Mouse (Mus musculus) heart, embryonic 16.5 days (tissue): ENCODE results near the gene Kcna1. TPM values are rescaled to one million over a fixed set of nuclear protein-coding genes. Genes with fewer than 3 reads are reported as not detected.

Source experiments
- ATAC-seq: fragments of 200-750 bp; cut with Nextera tagmentation; replicated peaks from 2 replicates; pipeline ENCODE4 v1.8.0; 2017; ENCODE audit warnings: moderate number of reproducible peaks; ENCODE audit not compliant: insufficient read depth, low FRiP score; ENCODE audit errors: extremely low read depth
- H3K27ac ChIP-seq: fragments of 300-500 bp; sonication (generic); 2 replicates; pipeline ENCODE4 v1.5.1; 2014; ENCODE audit warnings: mild to moderate bottlenecking, low read length, control low read depth, moderate library complexity
- H3K27me3 ChIP-seq: fragments of 300-500 bp; sonication (generic); 2 replicates; pipeline ENCODE4 v1.6.1; 2014; ENCODE audit warnings: low read length, mixed read lengths; ENCODE audit not compliant: control insufficient read depth, insufficient read depth
- H3K36me3 ChIP-seq: fragments of 300-500 bp; sonication (generic); 2 replicates; pipeline ENCODE4 v1.6.1; 2014; ENCODE audit not compliant: control insufficient read depth, insufficient read depth
- H3K4me1 ChIP-seq: fragments of 300-500 bp; sonication (generic); 2 replicates; pipeline ENCODE4 v1.6.1; 2014; ENCODE audit warnings: low read length, mixed read lengths; ENCODE audit not compliant: control insufficient read depth, insufficient read depth
- H3K4me2 ChIP-seq: fragments of 300-500 bp; sonication (generic); 2 replicates; pipeline ENCODE4 v1.6.1; 2014; ENCODE audit warnings: low read depth, mild to moderate bottlenecking, control low read depth, low read length
- H3K4me3 ChIP-seq: fragments of 300-500 bp; sonication (generic); 2 replicates; pipeline ENCODE4 v1.5.1; 2014; ENCODE audit warnings: mild to moderate bottlenecking, control low read depth, low read length
- H3K9ac ChIP-seq: fragments of 300-500 bp; sonication (generic); 2 replicates; pipeline ENCODE4 v1.6.1; 2014; ENCODE audit warnings: low read length, control low read depth
- H3K9me3 ChIP-seq: fragments of 300-500 bp; sonication (generic); replicated peaks from 2 replicates; pipeline ENCODE4 v1.6.1; 2016; ENCODE audit warnings: low read length; ENCODE audit not compliant: control insufficient read depth
- WGBS: fragments of 180-500 bp; shearing (Covaris S2); extraction: QIAGEN DNeasy Blood & Tissue Kit; methylation state at CpG from one replicate; pipeline ENCODE4 v1.1.7; 2014; 5-methylcytosine and 5-hydroxymethylcytosine counted together
- polyA plus RNA-seq: library from polyadenylated mRNA; unstranded; fragments of >200 nt; fragmentation: Nextera tagmentation; extraction: Ambion mirVana; gene quantifications from 2 replicates; pipeline ENCODE4 v1.2.1, GENCODE M21; 2015

Gene Kcna1
- polyA plus RNA-seq: 0.26 and 0.37 TPM in 2 replicates

DNA sequence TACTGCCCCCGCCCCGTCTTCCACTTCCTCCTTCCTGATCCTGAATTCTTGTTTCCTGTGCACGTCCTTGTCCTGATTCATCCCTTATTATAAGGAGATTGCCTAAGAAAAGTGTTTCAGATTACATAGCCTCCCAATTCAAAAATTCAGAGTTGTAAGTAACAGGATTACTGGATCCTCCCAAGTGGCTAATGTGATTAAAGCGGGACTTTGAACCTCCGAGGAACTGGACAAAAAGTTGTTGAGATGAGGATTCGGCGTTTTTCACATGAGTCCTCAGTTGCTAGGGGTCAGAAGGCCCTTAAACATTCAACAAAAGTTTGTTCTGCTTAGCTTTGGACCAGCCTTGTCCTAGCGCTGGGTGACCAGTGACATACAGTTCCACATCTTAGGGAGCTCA, at the start of gene Kcna1:
Kcna1 (minus strand) TSS at position 4 of the 400 bp plus-strand sequence.
- Histone ChIP-seq H3K27me3 (peaks cover 64% of the 10 kb centered on the region), H3K36me3 (no peaks in the 10 kb centered on the region), H3K9me3 (no peaks in the 10 kb centered on the region), H3K4me1 (peaks cover 22% of the 10 kb centered on the region), H3K9ac (no peak within 1 kb of the TSS), H3K4me2 (peak within 1 kb of the TSS; percentile 87), H3K27ac (no peak within 1 kb of the TSS), H3K4me3 (peak within 1 kb of the TSS; percentile 55)
- 29% methylated on average over 8 of the region's 8 CpGs for WGBS
- no peak for ATAC-seq

DNA sequence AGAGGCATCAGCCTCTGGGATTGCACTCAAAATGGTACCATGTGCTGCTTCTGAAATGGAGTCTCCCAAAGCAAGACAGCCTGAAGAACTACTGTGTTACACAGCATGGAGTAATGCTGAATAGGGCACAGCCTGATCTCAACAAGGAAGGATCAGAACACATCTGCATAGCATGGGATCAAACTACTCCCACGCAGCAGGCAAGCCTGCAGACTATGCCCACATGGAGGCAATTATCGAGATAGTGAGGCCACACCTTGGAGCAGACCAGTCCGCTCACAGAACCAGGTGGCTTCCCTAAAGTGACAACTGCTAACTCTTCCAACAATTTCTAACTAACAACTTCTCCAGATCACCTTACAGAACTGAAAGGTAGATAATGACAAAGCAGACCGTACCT, 40.9 kb upstream of the Kcna1 start:
- H3K4me1 ChIP-seq: no peaks in the 10 kb centered on the region
- no peaks in the 10 kb centered on the region for H3K27me3 ChIP-seq
- H3K36me3 ChIP-seq: no peaks in the 10 kb centered on the region
- H3K27ac ChIP-seq: no peak overlapping the region
- H3K9ac ChIP-seq: no peak overlapping the region
- no peak overlapping the region for H3K4me2 ChIP-seq
- WGBS: 71% methylated on average over 4 of the region's 4 CpGs
- H3K4me3 ChIP-seq: no peak overlapping the region
- H3K9me3 ChIP-seq: 0 out of 2 replicates have a peak, but pooled peaks cover 3% of the 10 kb centered on the region
- no peak for ATAC-seq

DNA sequence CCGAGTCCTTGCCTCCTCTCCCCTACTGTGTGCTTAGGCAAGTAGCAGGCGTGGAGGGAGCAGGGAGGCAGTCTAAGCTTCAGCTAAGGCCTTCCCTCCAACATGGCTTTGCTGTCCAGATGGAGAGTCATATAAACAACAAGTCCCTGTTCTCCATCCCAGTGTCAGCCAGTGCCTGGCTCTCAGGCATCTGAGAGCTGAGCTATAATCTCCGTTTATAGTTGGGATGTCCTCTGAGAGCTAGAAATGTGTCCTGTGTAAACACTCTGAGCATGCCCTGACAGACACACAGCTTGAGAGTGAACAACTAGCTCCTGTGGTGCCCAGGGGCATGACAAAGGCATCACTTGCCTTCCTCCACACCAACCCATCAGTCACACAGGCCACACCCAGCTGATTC, 39.0 kb upstream of the Kcna1 start:
- Histone ChIP-seq H3K9ac (no peak overlapping the region), H3K27me3 (no peaks in the 10 kb centered on the region), H3K4me3 (no peak overlapping the region), H3K4me2 (no peak overlapping the region), H3K9me3 (no peaks in the 10 kb centered on the region), H3K4me1 (no peaks in the 10 kb centered on the region), H3K27ac (no peak overlapping the region), H3K36me3 (no peaks in the 10 kb centered on the region)
- 55% methylated on average over 3 of the region's 3 CpGs for WGBS
- no peak for ATAC-seq

DNA sequence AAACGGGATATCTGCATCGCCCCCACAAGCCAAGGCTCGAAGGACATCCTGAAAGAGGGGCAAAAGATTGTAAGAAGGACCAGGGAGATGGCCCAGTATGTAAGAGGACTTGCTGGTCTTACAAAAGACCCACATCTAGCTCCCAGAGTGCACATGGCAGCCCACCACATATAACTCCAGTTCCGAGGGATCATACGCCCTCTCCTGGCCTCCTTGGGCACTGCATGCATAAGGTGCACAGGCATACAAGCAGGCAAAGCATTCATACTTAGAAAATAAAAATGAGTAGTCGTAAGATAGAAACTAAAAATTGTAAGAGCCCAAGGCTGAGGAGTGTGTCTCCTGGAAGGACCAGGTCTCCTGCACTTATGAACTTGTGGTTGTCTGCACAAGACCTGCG, 32.8 kb upstream of the Kcna1 start:
- Histone ChIP-seq H3K4me1 (no peaks in the 10 kb centered on the region), H3K9ac (no peak overlapping the region), H3K4me2 (no peak overlapping the region), H3K4me3 (no peak overlapping the region), H3K36me3 (no peaks in the 10 kb centered on the region), H3K27me3 (peaks cover 10% of the 10 kb centered on the region), H3K9me3 (no peaks in the 10 kb centered on the region), H3K27ac (no peak overlapping the region)
- no peak for ATAC-seq
- 69% methylated on average over 7 of the region's 7 CpGs for WGBS

DNA sequence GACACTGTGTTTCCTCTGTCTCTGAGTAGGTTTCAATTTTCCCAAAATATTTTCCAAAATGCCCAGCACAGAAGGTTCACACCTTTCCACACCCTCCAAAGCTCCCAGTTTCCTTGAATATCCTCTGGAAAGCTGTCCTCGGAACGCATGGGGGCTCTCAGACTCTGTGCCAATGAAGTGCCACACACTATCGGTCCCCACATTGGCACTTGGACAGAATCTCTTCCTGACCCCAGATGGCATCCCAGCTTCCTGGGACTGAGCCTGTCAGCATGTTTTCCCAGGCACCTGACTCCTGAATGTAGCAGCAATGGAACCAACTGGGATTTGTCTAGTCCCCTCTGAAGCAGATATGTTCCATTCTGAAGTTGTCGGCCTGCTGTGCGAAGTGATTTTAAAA, 20.8 kb upstream of the Kcna1 start:
- no peak overlapping the region for H3K4me3 ChIP-seq
- no peaks in the 10 kb centered on the region; the same call in none of the 2 replicates for H3K27me3 ChIP-seq
- ATAC-seq: no peak
- no peak overlapping the region for H3K9ac ChIP-seq
- H3K36me3 ChIP-seq: no peaks in the 10 kb centered on the region
- WGBS: 78% methylated on average over 5 of the region's 5 CpGs
- no peaks in the 10 kb centered on the region for H3K9me3 ChIP-seq
- H3K4me1 ChIP-seq: no peaks in the 10 kb centered on the region
- H3K4me2 ChIP-seq: no peak overlapping the region
- H3K27ac ChIP-seq: no peak overlapping the region

DNA sequence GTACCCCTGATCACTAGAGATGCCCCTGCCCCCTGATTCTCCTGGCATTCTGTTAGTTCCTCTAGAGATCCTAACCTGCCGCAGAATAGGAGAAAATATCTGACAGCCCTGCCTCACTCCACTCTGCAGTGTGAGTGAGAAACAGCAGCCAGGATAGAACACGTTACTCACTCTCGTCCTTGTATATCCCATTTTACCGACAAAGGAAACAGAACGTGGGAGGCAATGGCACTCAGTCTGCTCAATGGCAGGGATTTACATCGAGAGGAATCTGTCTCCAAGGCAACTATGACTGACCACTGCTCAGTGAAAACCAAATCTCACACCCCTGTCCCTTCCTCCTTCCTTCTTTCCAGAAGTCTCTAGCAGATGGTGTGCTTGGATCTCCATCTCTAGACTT, 19.9 kb upstream of the Kcna1 start:
- no peak overlapping the region for H3K4me3 ChIP-seq
- WGBS: 60% methylated on average over 6 of the region's 6 CpGs
- no peak overlapping the region for H3K4me2 ChIP-seq
- no peaks in the 10 kb centered on the region for H3K4me1 ChIP-seq
- no peaks in the 10 kb centered on the region for H3K36me3 ChIP-seq
- ATAC-seq: no peak
- H3K27ac ChIP-seq: no peak overlapping the region
- no peaks in the 10 kb centered on the region for H3K9me3 ChIP-seq
- H3K9ac ChIP-seq: no peak overlapping the region
- no peaks in the 10 kb centered on the region; the same call in none of the 2 replicates for H3K27me3 ChIP-seq

DNA sequence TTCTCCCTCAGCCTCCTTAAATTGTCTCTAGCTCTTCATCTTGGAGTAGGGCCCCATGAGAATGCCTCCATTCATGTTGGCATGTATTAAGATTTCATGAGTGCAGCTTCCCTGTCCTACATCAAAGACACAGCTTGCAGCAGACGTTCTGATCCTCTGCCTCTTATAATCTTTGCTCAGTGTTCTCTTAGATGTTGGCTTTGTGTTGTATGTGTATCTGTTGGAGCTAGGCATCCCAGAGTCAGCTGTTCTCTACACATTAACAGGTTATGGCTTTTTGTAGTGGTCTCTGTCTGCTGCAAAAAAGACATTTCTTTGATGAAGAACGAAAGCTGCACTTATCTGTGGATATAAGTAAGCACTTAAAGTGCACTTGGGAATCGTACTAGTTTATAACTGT, 18.4 kb upstream of the Kcna1 start:
- no peaks in the 10 kb centered on the region for H3K36me3 ChIP-seq
- no peak overlapping the region for H3K4me3 ChIP-seq
- H3K4me1 ChIP-seq: no peaks in the 10 kb centered on the region
- H3K4me2 ChIP-seq: no peak overlapping the region
- peaks cover 2% of the 10 kb centered on the region for H3K27me3 ChIP-seq
- WGBS: 61% methylated on average over 3 of the region's 3 CpGs
- H3K9me3 ChIP-seq: no peaks in the 10 kb centered on the region
- H3K27ac ChIP-seq: no peak overlapping the region
- no peak for ATAC-seq
- H3K9ac ChIP-seq: no peak overlapping the region

DNA sequence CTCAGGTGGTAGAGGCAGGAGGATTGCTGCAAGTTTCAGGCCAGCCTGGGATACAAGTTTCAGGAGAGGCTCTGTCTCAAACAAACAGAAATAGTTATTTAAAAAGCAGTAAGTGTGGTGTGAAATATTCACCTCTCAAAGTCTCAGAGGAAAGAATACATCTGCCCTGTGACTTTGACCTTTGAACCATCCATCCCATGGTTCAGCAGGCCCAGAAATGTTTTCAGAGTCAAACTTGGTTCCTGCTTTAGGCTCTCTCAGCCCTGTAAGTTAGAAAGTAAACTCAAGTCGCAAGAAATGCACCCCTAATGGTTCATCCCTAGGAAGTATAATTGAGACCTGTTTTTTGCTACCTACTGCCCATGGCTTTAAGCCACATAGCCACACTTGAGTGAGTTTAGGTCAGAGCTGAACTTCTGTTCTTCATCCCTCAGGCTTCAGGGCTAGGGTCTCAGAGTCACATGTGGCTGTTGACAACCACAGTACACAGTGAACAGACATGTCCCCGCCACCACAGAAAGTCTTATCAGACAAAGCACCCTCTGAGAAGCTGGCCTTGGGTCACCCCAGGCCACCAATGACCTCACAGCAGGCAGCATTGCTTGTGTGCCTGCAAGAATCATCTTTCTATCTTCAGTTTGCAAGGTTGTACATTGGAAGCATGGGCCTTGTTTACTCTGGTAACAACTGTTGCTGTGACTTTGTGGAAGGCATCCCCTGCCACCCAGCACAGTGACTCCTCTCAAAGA, 11.6 kb upstream of the Kcna1 start:
- WGBS: 45% methylated on average over 2 of the region's 2 CpGs

DNA sequence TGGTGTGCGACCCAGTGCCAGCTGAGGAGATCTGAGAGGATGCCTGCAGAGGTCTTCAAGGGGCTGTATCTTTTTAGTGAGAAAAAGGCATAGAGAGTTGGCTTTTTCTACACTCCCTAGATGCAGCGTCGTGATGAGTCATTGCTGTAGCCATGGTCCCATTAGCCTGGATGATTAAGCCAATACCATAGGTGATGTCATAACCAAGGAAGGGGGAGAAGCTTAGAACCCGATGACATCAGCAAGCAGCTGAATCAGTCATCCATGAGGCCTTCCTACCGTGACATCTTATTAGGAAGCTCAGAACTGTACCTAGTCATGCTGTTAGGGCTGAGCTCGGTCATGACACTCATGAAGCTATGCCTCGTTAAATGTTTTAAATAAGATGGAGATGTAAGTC, 7.4 kb upstream of the Kcna1 start:
- WGBS: 88% methylated on average over 7 of the region's 7 CpGs
- Histone ChIP-seq H3K4me2 (no peak overlapping the region), H3K4me1 (no peaks in the 10 kb centered on the region), H3K9ac (no peak overlapping the region), H3K27ac (no peak overlapping the region), H3K36me3 (no peaks in the 10 kb centered on the region), H3K9me3 (no peaks in the 10 kb centered on the region), H3K4me3 (no peak overlapping the region), H3K27me3 (no peaks in the 10 kb centered on the region)
- no peak for ATAC-seq

More for the DNA sequence above, 11.6 kb upstream of the Kcna1 start:
- H3K36me3 ChIP-seq: no peaks in the 10 kb centered on the region
- no peak overlapping the region for H3K4me3 ChIP-seq
- ATAC-seq: no peak
- H3K9ac ChIP-seq: no peak overlapping the region
- no peak overlapping the region for H3K27ac ChIP-seq
- no peaks in the 10 kb centered on the region for H3K4me1 ChIP-seq
- H3K4me2 ChIP-seq: no peak overlapping the region
- 0 out of 2 replicates have a peak, but pooled peaks cover 2% of the 10 kb centered on the region for H3K27me3 ChIP-seq
- H3K9me3 ChIP-seq: no peaks in the 10 kb centered on the region
